Mouse (Mus musculus) cerebellum, postnatal 10 days (tissue): ENCODE data around the gene Adh1.
A peak's percentile ranks its signal among the peaks of the same experiment; 100 is the strongest.

Experiments used
- DNase-seq, 2 experiments: peaks; one replicate each; pipeline ENCODE4 v3.0.0; 2021; ENCODE audit warnings: mixed read lengths in 2 of 2

Gene Adh1

DNA sequence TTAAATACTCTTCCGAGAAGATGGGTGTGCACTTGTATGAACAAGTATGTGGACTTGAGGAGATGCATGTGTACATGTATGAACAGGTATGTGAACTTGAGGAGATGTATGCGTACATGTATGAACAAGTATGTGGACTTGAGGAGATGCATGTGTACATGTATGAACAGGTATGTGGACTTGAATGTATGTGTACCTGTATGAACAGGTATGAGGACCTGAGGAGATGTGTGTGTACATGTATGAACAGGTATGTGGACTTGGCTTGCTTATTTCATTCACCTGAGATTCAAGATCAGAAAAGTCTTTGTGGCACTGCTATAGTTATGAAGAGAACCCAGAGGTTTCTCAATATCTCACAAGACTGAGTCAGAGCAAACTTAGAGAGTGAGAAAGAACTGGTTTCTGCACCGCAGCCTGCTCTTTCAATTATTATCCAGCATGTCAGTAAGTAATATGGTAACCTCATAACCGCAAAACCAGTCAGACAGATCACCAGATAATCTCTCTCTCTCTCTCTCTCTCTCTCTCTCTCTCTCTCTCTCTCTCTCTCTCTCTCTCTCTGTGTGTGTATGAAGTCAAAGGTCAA lies 30.8 kb downstream of the Adh1 start:
- no peak for DNase-seq

DNA sequence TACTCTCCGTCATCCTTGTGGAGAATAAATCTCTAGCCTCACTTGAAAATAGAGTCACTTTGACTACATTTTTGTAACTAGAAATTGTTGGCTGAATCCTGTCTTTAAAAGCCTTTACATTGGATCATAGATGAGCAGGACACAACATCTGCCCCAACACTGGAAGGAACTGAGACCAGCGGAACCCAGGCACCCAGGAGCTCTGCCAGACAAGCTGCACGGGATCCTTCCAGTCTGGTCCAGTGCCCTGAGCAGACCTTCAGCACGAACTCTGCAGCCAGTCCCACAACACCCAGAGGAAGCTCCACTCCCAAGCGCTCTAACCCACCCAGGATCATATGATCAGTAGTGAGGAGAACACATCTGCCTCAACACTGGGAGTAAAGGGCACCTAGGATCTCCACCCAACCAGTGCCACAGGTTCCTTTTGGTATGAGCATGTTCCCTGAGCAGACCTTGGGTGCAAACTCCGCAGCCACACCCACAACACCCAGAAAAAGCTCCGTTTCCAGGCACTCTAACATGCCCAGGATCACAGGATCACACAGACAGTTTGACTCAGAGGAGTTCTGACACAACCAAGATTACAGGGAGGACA lies 32.6 kb downstream of the Adh1 start:
- no peak for DNase-seq

GRCm38 (mm10) chr3:138300130-138300529 lies 39.3 kb downstream of the Adh1 start:
- DNase-seq, result no peak

- no peak for DNase-seq
Observed at GRCm38 (mm10) chr3:138302676-138303075, 41.9 kb downstream of the Adh1 start.

DNA sequence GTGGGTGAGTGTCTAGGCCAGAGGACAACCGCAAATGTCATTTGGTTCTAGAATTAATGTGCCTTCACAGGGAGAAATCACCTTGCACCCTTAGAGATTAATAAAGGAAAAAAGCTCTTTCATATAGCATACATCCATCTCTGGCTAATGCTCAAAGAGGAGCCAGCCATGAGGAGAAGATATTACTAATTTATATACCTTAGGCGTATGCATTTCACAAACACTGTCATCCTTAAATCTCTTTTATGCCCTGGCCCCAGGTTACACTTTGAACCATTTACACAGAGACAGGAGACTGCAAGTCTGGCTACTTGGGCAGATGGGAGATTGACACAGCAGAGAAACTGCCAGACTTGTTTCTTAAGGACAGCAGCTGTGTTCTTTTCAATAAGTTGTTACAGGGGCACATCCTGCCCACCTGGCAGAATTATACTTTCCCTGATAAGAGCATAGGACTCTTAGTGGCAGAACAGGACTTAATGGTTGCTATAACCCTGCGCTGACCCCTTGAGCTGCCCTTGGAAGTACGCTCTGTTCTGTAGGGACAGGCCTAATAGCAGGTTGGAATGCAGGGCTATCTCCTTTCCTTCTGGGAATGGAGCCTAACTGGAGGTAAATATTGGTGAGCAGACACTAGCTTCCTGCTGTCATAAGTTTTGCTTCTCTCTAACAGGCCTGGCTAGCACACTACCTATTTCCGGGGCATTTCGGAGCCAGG lies 43.1 kb downstream of the Adh1 start:
- no peak for DNase-seq

GRCm38 (mm10) chr3:138304489-138304871 lies 43.7 kb downstream of the Adh1 start:
- DNase-seq, result no peak

- DNase-seq, result no peak
Observed at GRCm38 (mm10) chr3:138305486-138306289, 44.9 kb downstream of the Adh1 start.

DNA sequence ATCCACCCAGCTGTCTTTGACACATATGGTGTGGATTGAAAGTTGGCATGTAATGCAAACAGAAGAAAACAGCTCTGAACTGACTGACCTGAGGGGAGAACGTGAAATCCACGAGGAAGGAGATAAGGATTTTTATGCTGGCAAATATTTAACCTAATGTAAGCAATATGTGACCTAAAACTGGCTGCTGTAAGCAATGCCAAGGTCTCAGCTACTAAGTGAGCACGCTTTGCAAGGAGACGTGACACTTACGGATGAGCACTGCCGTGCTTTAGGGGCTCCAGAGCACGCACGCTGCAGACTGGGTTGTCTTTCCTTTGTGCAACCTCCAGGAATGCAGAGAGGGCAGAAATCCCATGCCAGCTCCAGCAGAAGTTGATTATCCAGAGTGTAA lies 45.5 kb downstream of the Adh1 start:
- DNase-seq, result no peak

- DNase-seq, result no peak
Observed at GRCm38 (mm10) chr3:138309910-138310309, 49.1 kb downstream of the Adh1 start.

DNA sequence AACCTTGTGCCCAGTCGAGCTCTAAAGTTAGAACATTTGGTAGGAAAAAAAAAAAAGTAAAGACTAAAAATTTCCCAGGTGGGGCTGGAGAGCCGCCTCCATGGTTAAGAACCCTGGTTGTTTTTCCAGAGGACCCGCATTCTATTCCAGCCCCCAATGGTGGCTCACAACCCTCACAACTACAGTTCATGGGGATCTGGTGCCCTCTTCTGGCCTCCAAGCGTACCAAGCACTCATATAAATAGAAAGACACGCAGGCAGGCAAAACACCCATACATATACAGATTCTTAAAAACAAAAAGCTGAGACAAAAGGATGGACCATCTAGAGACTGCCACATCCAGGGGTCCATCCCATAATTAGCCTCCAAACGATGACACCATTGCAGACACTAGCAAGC lies 50.2 kb downstream of the Adh1 start:
- DNase-seq, result peak in 1 of 2 experiments; percentile 6

- DNase-seq, result no peak
Observed at GRCm38 (mm10) chr3:138312965-138313364, 52.2 kb downstream of the Adh1 start, which contains the start of gene Adh6a. Gene Adh6a, plus strand, starts transcription at chr3:138313286.

- no peak for DNase-seq
Observed at GRCm38 (mm10) chr3:138316908-138317472, 56.2 kb downstream of the Adh1 start.

DNA sequence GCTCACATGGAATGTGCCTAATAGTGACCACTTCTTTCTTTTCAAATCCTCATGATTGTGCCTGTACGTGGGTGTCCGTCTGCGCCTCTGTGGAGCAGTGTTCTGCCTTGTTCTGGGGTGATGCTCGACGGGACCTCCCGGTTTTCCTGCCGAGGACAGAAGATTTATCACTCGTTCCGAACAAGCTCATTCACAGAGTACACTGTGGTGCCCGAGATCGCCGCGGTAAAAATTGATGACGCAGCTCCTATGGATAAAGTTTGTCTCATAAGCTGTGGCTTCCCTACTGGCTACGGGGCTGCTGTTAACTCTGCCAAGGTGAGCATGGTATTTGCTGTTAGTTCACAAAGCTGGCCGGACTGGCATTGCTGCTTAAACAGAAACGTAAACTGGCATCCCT lies 64.2 kb downstream of the Adh1 start:
- DNase-seq, result no peak

DNA sequence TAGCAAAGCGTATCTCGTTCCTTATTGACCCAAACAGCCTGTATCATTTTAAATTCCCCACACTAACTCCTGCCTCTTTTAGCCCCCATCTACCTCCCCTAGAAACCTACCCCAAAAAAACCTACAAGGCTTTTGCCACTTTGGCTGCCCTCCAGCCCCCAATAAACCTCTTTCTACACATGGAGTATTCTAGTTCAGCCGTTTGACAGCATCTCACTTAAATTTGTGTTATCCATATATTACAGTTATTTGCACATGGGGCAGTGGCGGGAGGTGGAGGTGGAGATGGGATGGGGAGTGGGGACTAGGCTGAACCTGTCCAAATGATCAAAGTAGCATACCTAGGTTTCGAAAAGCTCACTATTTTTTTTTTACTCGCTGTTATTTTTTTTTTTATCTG lies 64.7 kb downstream of the Adh1 start:
- no peak for DNase-seq

DNA sequence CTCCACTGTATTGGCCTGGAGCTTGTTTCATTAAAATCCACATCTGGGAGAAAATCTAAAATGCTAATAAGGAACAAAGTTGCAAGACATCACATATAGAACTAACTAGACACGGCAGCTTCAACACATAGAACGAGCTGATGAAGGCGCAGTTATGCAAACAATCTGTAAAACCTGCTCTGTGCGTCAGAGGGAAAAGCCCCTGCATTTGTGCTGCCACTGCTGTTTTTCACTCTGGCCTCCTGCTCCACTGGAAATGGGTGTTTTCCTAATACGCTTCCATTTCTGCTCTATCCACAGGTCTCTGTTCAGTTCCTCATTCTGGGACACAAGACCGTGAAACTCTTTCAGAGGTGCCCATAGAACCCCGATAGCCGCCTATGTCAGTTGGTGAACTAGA lies 73.1 kb downstream of the Adh1 start:
- DNase-seq, result no peak

DNA sequence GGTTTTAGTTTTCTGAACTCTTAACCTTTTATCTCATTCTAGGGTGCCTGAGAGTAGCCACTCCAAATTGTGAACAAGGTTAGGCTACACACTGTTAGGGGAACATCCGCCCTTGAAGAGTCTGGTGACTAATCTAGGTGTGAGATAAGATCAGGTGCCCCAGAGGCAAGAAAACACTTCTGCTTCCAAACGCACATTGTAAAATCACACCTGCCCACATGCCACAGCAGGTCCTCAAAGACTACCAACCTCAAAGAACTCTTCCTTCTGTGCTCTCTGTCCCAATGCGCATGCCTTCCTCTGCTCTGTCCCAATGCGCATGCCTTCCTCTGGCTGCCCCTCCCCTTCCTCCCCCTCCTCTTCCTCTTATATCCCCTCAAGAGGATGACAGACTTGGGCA lies 73.5 kb downstream of the Adh1 start:
- DNase-seq, result no peak

DNA sequence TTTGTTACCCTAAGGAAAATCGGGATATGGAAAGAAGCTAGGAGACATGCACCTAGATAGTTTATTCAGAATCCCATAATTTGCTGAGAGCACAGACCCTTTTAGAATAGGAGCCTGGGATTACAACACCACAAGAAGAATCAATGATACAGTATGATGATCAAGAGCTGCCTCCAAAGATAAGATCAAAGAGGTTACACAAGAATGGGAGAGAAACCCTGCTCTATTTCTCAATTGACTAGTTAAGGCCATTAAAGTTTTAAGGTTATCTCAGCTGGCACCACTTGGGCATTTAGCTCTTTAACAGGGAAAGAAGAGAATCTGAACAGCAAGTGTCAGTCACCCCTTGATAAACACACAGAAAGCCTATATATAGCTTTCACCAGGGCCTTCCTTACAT lies 74.8 kb downstream of the Adh1 start:
- DNase-seq, result no peak

DNA sequence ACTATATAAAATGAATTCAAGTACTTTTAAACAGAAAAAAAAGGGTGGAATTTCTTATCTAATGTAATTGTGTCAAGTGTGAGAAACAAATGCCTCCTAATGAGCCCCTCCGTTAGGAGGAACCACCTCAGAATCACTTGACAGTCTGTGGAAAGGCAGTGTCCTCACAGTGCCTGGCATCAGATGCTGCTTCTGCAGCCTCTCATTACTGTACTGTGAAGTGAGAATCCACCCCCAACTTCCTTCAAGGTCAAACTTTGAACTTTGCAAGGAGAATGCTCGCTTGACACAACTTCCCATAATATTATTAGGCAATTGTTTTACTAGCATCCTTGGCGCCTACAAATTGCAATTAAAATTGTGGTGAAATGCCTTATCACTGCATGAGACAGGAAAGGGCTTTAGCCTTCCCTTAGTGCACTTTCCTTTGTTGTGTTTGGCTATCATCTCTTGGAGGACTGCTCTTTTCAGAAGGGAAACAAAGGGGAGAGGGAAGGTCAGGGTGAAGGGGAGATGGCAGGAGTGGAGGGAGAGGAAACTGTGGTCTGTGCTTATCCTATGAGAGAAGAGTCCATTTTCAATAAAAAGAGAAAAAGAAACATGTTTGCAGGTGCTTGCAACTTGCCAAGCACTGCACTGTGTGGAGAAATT lies 75.4 kb downstream of the Adh1 start:
- DNase-seq, result no peak
